Mouse (Mus musculus) cerebellum, adult 9-10 months (tissue): ENCODE measurements around the gene Elk3.
"Not testable (repeated sequence)": the region's sequence is repeated elsewhere in the genome, so short reads cannot be mapped to it uniquely, and the experiment has no call there.

Experiments
- DNase-seq: peaks from one replicate; pipeline ENCODE4 v3.0.0; 2022

Elk3 gene

DNA sequence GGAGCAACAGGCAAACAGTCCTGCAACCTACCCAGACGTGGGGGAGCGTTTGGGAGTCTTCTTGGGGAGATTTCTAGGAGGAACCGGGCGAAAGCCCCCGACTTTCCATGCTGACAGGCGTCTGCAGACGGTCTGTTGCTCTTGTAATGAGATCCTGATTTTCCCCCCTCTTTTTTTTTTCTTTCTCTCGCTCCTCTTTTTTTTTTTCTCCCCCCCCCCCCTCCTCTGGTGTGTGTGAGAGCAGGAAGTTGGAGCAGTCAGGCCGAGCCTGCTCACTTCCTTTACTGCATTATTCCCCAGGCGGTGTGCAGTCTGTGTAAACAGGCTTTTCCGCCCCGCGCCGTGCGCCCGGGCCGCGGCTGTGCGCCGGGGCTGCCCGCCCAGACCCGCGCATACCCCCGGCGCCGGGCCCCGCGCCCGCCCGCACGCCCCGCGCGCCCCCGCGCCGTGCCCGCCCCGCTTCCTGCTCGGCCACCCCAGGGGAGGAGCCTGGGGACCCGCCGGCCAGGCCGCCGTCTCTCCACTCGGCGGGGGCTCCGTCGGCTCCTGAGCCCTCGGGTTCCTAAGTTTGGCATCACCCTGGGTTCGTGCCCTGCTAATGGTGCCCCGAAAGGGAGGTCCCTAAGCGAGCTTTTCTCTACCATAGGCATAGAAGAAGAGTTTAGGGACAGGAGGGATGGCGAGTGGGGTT lies at the start of gene Elk3:
Gene Elk3 (minus strand): TSS at position 415 of the 691 bp plus-strand sequence.
- DNase-seq, result no peak

DNA sequence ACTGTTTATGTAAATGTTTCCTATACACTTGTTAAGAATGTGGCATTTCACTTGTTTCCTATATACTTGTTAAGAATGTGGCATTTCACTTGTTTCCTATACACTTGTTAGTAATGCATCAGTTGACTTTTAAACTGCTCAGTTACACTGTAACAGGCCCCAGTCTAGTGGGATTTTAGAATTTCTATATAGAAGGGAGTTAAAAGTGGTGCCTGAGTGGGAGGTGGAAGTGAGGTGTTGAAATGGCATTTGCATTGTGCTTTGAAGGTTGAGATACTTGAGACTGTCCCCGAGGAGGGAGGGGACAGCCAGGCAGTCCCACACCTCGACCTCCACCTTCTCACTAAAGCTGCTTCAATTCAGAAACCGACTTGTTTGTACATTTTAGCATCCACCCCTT lies 49.7 kb upstream of the Elk3 start:
- no peak for DNase-seq

GRCm38 (mm10) chr10:93360190-93360589 lies 49.3 kb upstream of the Elk3 start:
- not testable (repeated sequence) for DNase-seq

- no peak for DNase-seq
Observed at GRCm38 (mm10) chr10:93359339-93359863, 48.5 kb upstream of the Elk3 start.

GRCm38 (mm10) chr10:93358878-93359277 lies 47.9 kb upstream of the Elk3 start:
- no peak for DNase-seq

DNA sequence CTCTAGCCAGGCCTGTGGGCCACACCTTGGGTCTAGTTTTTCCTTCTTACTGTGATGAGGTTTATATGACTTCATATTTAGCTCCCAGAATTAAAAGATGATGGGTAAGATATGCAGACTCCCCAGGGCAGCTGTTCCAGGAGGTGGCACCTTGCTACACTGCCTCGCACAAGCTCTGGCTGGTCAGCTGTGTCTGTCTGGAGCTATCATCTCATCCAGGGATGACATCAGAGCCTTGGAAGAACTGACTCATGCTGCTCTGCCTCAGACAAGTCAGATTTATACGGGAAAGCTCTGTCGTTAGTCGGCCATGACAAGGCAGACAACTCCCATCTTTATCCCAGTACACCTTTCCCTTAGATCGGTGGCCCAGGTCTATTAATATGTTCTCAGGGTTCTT lies 46.2 kb upstream of the Elk3 start:
- DNase-seq, result no peak

DNA sequence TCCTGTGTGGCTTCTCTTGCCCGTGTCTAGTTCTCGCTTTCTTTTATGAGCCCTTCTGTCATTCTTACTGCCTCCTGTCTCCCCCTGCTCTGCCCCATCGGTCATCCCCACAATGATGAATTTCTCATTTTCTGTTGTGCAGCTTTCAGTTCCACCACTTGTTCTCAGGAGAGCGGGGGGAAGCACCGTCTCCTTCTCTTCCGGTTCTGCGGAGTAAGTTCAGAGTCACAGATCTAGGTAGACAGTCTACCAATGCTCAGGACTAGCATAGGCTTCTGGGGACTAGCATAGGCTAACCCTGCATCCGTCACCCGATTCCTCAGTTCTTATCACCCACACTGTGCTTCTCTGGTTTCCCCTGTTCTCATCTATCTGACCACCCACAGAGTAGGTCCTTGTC lies 45.2 kb upstream of the Elk3 start:
- DNase-seq, result no peak

GRCm38 (mm10) chr10:93355276-93355927 lies 44.5 kb upstream of the Elk3 start:
- no peak for DNase-seq

DNA sequence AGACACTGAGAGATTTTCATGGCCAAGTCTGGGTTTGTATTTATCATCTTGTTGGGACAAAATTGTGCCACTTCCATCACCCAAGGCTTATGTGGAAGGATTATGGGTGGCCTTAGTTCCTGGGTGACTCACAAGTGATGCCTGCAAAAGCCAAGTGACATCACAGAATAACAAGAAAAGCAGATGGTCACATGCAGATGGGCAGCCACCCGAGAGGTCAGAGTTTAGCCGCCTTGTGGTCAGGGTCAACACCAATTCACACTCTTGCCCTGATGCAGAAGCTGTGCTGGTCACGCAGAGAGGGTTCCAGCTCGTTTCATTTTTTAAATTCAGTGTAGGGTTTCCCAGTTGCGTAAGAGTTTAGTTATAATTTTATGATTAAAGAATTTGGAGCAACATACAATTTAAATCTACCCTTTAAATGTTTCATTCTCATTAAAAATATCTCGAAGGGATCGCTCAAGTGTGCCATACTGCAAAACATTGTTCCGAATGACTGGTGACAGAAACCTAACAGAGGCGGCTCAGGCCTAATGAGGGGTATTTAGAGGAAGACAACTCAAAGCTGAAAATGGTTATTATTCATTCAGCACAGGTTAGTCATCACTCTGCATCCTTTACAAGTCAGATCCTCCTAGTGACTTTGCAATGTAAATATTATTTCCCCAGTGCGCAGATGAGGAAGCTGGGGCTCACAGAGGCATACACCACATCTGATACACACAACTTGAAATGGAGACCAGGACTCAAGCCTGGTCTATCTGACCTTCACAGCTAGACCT lies 42.8 kb upstream of the Elk3 start:
- DNase-seq, result no peak

GRCm38 (mm10) chr10:93347918-93348505 lies 37.1 kb upstream of the Elk3 start:
- DNase-seq, result no peak

DNA sequence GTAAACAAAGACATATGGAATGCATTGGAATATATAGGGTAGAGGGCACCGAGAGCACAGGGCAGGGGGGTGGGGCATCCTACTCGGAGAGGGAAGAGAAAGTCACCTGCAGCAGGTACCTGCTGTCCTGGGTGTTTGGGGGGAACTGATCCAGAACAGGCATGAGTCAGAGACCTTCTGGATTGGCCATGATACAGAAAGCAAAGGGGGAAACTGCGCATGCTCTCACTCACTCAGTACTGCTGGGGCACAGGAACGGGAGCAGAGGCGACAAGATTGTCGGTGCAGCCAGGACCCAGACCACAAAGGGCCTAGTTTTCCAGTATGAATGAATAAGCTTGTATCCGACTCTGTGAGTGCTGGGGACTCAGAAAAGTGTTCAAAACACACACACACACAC lies 36.5 kb upstream of the Elk3 start:
- DNase-seq, result peak; percentile 7

- DNase-seq, result no peak
Observed at GRCm38 (mm10) chr10:93346208-93346936, 35.4 kb upstream of the Elk3 start.

GRCm38 (mm10) chr10:93345497-93345896 lies 34.6 kb upstream of the Elk3 start:
- DNase-seq, result no peak

DNA sequence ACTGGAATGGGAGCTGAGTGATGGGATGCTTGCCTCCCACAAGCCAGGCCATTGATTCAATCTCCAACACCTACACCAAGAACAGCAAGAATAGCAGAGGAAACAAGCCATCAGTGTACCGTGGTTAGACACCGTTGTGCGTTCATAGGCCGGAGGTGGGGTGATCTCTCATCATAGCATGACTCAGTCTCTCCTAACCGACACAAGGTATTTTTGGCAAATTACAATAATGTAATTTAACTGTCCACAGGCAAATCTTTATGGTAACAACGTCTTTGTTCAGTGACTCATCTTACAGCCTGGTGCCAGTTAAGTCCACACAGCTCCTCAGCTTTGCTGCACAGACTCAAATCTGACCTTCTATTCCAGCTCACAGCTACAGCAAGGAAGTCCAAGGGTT lies 32.5 kb upstream of the Elk3 start:
- DNase-seq, result no peak

DNA sequence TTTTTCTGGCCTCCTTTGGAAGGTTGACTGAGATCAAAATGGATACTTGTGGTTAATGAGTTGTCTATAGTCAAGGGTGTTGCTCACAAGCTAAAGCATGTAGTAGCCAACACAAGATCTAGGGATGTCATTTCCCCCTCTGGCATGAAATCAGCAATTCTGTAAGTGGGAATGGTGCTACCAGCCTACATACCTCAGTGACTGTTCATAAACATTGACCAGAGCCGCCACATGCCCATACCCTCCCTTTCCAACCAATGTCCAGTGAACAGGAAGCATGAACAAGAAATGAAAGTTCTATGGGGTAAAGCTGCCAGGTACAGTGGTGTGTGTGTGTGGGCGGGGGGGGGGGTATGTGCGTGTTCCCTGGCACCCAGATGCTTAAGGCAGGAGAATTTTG lies 32.1 kb upstream of the Elk3 start:
- DNase-seq, result no peak

DNA sequence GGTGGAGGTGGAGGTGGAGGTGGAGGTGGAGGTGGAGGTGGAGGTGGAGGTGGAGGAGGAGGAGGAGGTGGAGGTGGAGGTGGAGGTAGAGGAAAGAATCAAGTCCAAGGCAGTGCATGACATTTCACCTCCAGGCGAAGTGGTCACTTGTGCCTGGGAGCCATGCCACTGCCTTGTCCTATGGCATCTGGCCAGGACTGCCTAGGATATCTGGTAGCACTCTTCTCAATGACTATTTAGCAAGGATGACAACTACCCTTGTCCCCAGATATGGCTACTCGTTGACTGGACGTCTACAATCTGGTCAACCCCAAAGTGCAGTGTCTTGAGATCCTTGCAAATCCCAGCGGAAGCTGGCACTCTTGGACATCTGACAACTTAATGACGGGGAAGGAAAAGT lies 27.6 kb upstream of the Elk3 start:
- no peak for DNase-seq

DNA sequence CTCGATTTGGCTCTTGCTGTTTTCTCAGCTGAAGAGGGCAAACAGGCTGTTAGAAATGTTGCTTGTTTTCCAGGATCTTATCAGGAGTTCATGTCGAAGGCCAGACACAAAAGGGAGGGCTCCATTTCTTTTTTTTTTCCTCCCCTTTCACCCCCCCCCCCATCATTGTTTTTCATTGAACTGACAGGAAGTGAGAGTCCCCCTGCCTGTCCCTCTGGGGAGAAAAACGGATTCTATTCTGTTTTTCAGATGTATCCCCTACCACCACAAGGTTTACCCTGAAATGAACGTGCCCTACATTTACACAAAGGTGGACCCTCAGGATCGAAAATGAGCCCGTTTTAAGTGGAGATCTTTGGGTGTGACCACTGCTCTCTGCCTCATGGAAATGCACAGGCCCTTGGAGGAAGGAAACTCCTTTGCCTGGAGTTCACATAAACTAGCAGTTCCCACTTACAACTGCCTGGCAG lies 25.6 kb upstream of the Elk3 start:
- no peak for DNase-seq

DNA sequence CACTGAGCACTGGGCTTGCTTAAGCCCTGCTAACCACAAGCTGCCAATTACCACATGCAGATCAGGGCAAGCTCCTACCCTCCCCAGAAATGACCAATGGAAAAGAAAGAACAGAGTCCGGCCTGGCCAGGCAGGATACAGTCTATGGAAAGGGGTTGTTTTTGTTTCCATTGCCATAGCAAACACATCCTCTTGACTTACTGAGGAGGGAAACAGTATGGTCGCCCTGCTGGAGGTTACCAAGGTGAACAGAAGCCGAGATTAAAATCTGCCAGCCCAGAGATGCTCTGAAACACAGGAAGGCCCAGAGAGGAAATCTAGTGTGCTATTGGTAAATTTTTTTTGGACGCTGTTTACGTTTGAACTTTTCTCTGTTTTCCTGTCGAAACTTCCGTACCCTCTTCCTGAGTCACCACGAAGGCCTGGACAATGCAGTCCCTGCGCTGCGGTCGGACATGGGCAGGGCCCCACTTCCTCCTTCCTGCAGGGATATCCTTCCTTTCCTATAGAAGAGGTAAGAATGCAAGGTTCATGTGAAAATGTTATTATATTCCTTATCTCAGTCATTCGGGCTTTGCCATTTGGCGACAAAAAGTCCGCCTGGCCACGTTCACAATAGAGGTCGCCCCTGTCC lies 25.0 kb upstream of the Elk3 start:
- DNase-seq, result no peak

- DNase-seq, result no peak
Observed at GRCm38 (mm10) chr10:93335001-93335400, 24.1 kb upstream of the Elk3 start.

- no peak for DNase-seq
Observed at GRCm38 (mm10) chr10:93333239-93333638, 22.3 kb upstream of the Elk3 start.

DNA sequence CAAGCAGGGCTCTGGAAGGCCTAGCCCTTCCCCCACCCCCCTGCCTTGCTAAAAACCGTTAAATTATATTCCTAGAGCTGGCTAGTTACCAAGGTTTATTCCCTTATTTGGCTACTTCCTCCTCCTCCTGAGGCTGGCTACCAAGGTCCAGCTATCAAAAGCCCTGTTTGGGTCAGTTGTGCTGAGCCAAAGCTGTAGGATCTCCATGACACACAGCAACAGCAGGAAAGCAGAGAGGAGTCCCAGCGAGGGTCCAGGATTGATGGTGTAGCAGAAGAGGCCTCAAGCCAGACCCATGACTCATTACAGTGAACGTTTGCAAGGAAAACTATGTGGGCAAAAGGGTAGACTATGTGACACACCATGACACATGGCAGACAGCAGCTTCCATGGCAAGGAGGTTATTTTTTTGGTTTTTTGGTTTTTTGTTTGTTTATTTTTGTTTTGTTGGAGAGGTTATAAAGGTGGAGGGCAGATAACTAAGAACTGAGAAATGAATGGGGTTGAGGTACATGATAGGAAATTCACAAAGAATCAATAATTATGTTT lies 21.4 kb upstream of the Elk3 start:
- DNase-seq, result no peak

- no peak for DNase-seq
Observed at GRCm38 (mm10) chr10:93331543-93331942, 20.6 kb upstream of the Elk3 start.
